19 mouse cellular contexts compared by ENCODE assay signal in the genomic region with DNA sequence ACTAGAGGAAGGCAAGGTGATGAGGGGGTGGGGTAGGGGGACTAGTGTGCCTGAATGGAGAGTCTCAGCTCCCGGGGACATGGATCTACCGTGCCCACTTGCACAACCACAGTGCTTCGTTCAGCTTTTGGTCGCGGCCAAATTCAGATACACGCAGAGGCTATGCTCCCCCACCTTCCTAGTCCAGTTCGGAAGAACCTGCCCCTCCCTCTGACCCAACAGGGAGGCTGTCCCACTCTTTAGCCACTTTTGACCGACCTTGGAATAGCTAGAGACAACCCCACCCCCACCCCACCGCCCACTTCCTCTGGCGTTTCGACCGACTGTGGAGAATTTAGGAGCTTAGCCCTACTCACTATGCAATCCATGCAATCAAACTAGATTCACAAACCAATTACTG. TPM values are rescaled to one million over a fixed set of nuclear protein-coding genes. Genes with fewer than 3 reads are reported as not detected.
DNase-seq lines count a peak whose midpoint lies in the region; ATAC-seq and TF ChIP-seq lines count a peak whose summit lies in the region.
"Had no signal": no experiment of that assay in that cellular context is flagged by ENCODE, and none has a peak within 500 bp of the region (broad histone marks: within the 10 kb centered on the region; RNA-seq: fewer than 3 reads in every experiment).

No protein-coding gene starts in this region.

- no peak overlapping the region for H3K4me3 ChIP-seq in kidney, postnatal 0 days (replicated peaks; ENCODE audit: low read depth, low read length)
- H3K4me3 ChIP-seq in stomach, postnatal 0 days (ENCODE audit: low read depth, low read length) = no peak overlapping the region
- H3K4me3 ChIP-seq in hindbrain, postnatal 0 days (ENCODE audit: low read length) = no peak overlapping the region
- H3K4me3 ChIP-seq: embryonic facial prominence, embryonic 15.5 days; limb, embryonic 10.5 days; neural tube, embryonic 12.5 days had no signal

- no peaks in the 10 kb centered on the region for H3K9me3 ChIP-seq in kidney, postnatal 0 days (replicated peaks; ENCODE audit: low read length)
- no peaks in the 10 kb centered on the region for H3K9me3 ChIP-seq in stomach, postnatal 0 days (ENCODE audit: control insufficient read depth, low read length)
- H3K9me3 ChIP-seq in hindbrain, postnatal 0 days (ENCODE audit: low read length) = no peaks in the 10 kb centered on the region
- H3K9me3 ChIP-seq: embryonic facial prominence, embryonic 15.5 days; limb, embryonic 10.5 days; neural tube, embryonic 12.5 days had no signal

- TF ChIP-seq CTCF in kidney, postnatal 0 days (IDR thresholded peaks at IDR 0.05; ENCODE audit: low read depth) = no peak
- no peak for TF ChIP-seq CTCF in stomach, postnatal 0 days (IDR thresholded peaks at IDR 0.05; ENCODE audit: low read depth)
- TF ChIP-seq CTCF in hindbrain, postnatal 0 days (IDR thresholded peaks at IDR 0.05; ENCODE audit: low read depth) = no peak

- no peak for TF ChIP-seq EP300 in stomach, postnatal 0 days (optimal IDR thresholded peaks at IDR 0.05)

- H3K27me3 ChIP-seq in kidney, postnatal 0 days (ENCODE audit: insufficient read depth, low read length) = no peaks in the 10 kb centered on the region
- no peaks in the 10 kb centered on the region for H3K27me3 ChIP-seq in stomach, postnatal 0 days (ENCODE audit: control insufficient read depth, insufficient read depth, low read length)
- H3K27me3 ChIP-seq in hindbrain, postnatal 0 days (ENCODE audit: insufficient read depth, low read length) = no peaks in the 10 kb centered on the region
- H3K27me3 ChIP-seq: CH12.LX, Patski had no signal

- no peak for ATAC-seq in kidney, postnatal 0 days (replicated peaks; ENCODE audit: low FRiP score, low read depth)
- ATAC-seq in stomach, postnatal 0 days (ENCODE audit: low FRiP score, low TSS enrichment) = no peak
- no peak for ATAC-seq in hindbrain, postnatal 0 days
- ATAC-seq: forebrain, embryonic 14.5 days; Patski had no signal

- H3K27ac ChIP-seq in kidney, postnatal 0 days = no peak overlapping the region
- H3K27ac ChIP-seq in stomach, postnatal 0 days (replicated peaks) = no peak overlapping the region
- no peak overlapping the region for H3K27ac ChIP-seq in hindbrain, postnatal 0 days
- H3K27ac ChIP-seq: embryonic facial prominence, embryonic 15.5 days; limb, embryonic 10.5 days; neural tube, embryonic 12.5 days had no signal

- H3K4me2 ChIP-seq in kidney, postnatal 0 days (ENCODE audit: low read length) = peak overlapping the region; percentile 15; the same call in 1 of the 2 replicates
- 0 out of 2 replicates have a peak overlapping the region, but pooled peaks have one; percentile 3 for H3K4me2 ChIP-seq in stomach, postnatal 0 days (replicated peaks; ENCODE audit: low read depth)
- no peak overlapping the region for H3K4me2 ChIP-seq in hindbrain, postnatal 0 days (ENCODE audit: low read depth, low read length)
- H3K4me2 ChIP-seq: embryonic facial prominence, embryonic 15.5 days; neural tube, embryonic 12.5 days had no signal

- peak; percentile 83 for DNase-seq in heart, adult 11 months
- no peak for DNase-seq in heart, adult 8-10 months (ENCODE audit: low spot score)
- DNase-seq in kidney, postnatal 0 days (ENCODE audit: low spot score) = no peak
- DNase-seq in kidney, postnatal 14 days = no peak
- peak; percentile 25 for DNase-seq in liver
- no peak for DNase-seq in stomach, postnatal 0 days (ENCODE audit: low spot score)
- no peak for DNase-seq in hindbrain, postnatal 0 days (ENCODE audit: low spot score)
- no peak for DNase-seq in right cerebral cortex, postnatal 14 days
- DNase-seq: adrenal gland, adult 2 months; cerebellum, adult 11 months; kidney, adult 8-10 months; right cerebral cortex, postnatal 4 days had no signal

- H3K9ac ChIP-seq in kidney, postnatal 0 days (ENCODE audit: low read depth, low read length) = no peak overlapping the region
- no peak overlapping the region for H3K9ac ChIP-seq in stomach, postnatal 0 days (ENCODE audit: low read length)
- H3K9ac ChIP-seq in hindbrain, postnatal 0 days (replicated peaks; ENCODE audit: low read length) = no peak overlapping the region
- H3K9ac ChIP-seq: embryonic facial prominence, embryonic 15.5 days; neural tube, embryonic 12.5 days had no signal

- 0 out of 2 replicates have a peak, but pooled peaks cover 3% of the 10 kb centered on the region for H3K4me1 ChIP-seq in kidney, postnatal 0 days (replicated peaks; ENCODE audit: insufficient read depth, low read length)
- no peaks in the 10 kb centered on the region for H3K4me1 ChIP-seq in stomach, postnatal 0 days (replicated peaks; ENCODE audit: control insufficient read depth, insufficient read depth)
- H3K4me1 ChIP-seq in hindbrain, postnatal 0 days (ENCODE audit: insufficient read depth, low read length) = no peaks in the 10 kb centered on the region
- H3K4me1 ChIP-seq: embryonic facial prominence, embryonic 15.5 days; neural tube, embryonic 12.5 days had no signal

- H3K36me3 ChIP-seq in kidney, postnatal 0 days (ENCODE audit: insufficient read depth, low read length) = no peaks in the 10 kb centered on the region
- H3K36me3 ChIP-seq in stomach, postnatal 0 days (ENCODE audit: control insufficient read depth, insufficient read depth, low read length) = no peaks in the 10 kb centered on the region
- H3K36me3 ChIP-seq in hindbrain, postnatal 0 days (ENCODE audit: insufficient read depth, low read length) = no peaks in the 10 kb centered on the region
- H3K36me3 ChIP-seq: embryonic facial prominence, embryonic 15.5 days; limb, embryonic 10.5 days; neural tube, embryonic 12.5 days had no signal

- 47% methylated on average over 12 of the region's 12 CpGs for WGBS in kidney, postnatal 0 days
- WGBS in stomach, postnatal 0 days = 55% methylated on average over 12 of the region's 12 CpGs
- 59% methylated on average over 12 of the region's 12 CpGs for WGBS in hindbrain, postnatal 0 days

RNA-seq across cellular contexts. Expression of a gene that starts 5.1 kb away (rescaled TPM):
- total RNA-seq in heart, adult 8-10 months (2022) = under 1 TPM in 1 of 4 experiments, not detected in 3; 0.11 TPM
- 0.29 and 0.40 TPM in 2 replicates for polyA plus RNA-seq in kidney, postnatal 0 days (2015; fragmentation: Nextera tagmentation; extraction: Ambion mirVana)
- 0.12 and 0.23 TPM in 2 replicates for polyA plus RNA-seq in stomach, postnatal 0 days (2015; fragmentation: Nextera tagmentation; extraction: Ambion mirVana)
- 0.29 and 0.99 TPM in 2 replicates for total RNA-seq in hindbrain, postnatal 0 days (2014; rRNA removed)
- polyA plus RNA-seq in hindbrain, postnatal 0 days (2015; fragmentation: Nextera tagmentation; extraction: Ambion mirVana) = 0.45 and 0.55 TPM in 2 replicates
- total RNA-seq: CH12.LX; megakaryocyte-erythroid progenitor cell, adult 5-6 weeks had no signal
- polyA plus RNA-seq: adrenal gland, adult 2 months had no signal

RNA-seq across cellular contexts. Expression of a gene that starts 6.7 kb away (rescaled TPM):
- total RNA-seq in heart, adult 8-10 months (2022) = 1 to 10 TPM; 5.1 to 6.3 (median 5.6) TPM
- 10.9 and 11.7 TPM in 2 replicates for polyA plus RNA-seq in kidney, postnatal 0 days (2015; fragmentation: Nextera tagmentation; extraction: Ambion mirVana)
- 6.4 and 7.3 TPM in 2 replicates for polyA plus RNA-seq in stomach, postnatal 0 days (2015; fragmentation: Nextera tagmentation; extraction: Ambion mirVana)
- 26.5 and 26.8 TPM in 2 replicates for total RNA-seq in hindbrain, postnatal 0 days (2014; rRNA removed)
- polyA plus RNA-seq in hindbrain, postnatal 0 days (2015; fragmentation: Nextera tagmentation; extraction: Ambion mirVana) = 15.1 and 15.6 TPM in 2 replicates
- total RNA-seq: megakaryocyte-erythroid progenitor cell, adult 5-6 weeks had no signal

RNA-seq across cellular contexts. Expression of a gene that starts 32.6 kb away (rescaled TPM):
- 1 to 10 TPM in 3 of 4 experiments, under 1 TPM in 1; 1.00 to 1.9 (median 1.2) TPM for total RNA-seq in heart, adult 8-10 months (2022)
- polyA plus RNA-seq in kidney, postnatal 0 days (2015; fragmentation: Nextera tagmentation; extraction: Ambion mirVana) = 23.1 and 25.6 TPM in 2 replicates
- polyA plus RNA-seq in stomach, postnatal 0 days (2015; fragmentation: Nextera tagmentation; extraction: Ambion mirVana) = 3.0 and 3.2 TPM in 2 replicates
- 2.1 and 3.1 TPM in 2 replicates for total RNA-seq in hindbrain, postnatal 0 days (2014; rRNA removed)
- polyA plus RNA-seq in hindbrain, postnatal 0 days (2015; fragmentation: Nextera tagmentation; extraction: Ambion mirVana) = 5.3 and 6.3 TPM in 2 replicates

Comparison
In these comparisons a context has a peak if more than half of its experiments do, and no peak if none do; other contexts are left out.
1. DNase-seq: peak in heart, adult 11 months (single experiment) and liver (single experiment); none in heart, adult 8-10 months (single experiment), kidney, postnatal 0 days (single experiment), kidney, postnatal 14 days (single experiment), stomach, postnatal 0 days (single experiment), hindbrain, postnatal 0 days (single experiment) and right cerebral cortex, postnatal 14 days (single experiment).